Mouse (Mus musculus) embryo, embryonic 9.5 days (tissue): ENCODE measurements around the gene Hnrnpll.
A peak's percentile ranks its signal among the peaks of the same experiment; 100 is the strongest.
"Not testable (repeated sequence)": the region's sequence is repeated elsewhere in the genome, so short reads cannot be mapped to it uniquely, and the experiment has no call there.

ENCODE experiments used
- DNase-seq: peaks from one replicate; pipeline ENCODE4 v3.0.0-alpha.2; 2017; ENCODE audit errors: extremely low spot score

Gene Hnrnpll

GRCm38 (mm10) chr17:80059731-80060130 lies 2.4 kb downstream of the Hnrnpll start:
- DNase-seq: no peak

GRCm38 (mm10) chr17:80058501-80058900 lies 3.6 kb downstream of the Hnrnpll start:
- DNase-seq: no peak

- no peak for DNase-seq
Measured at GRCm38 (mm10) chr17:80053931-80054734, 8.0 kb downstream of the Hnrnpll start.

GRCm38 (mm10) chr17:80051682-80052081 lies 10.5 kb downstream of the Hnrnpll start:
- no peak for DNase-seq

- DNase-seq: not testable (repeated sequence)
Measured at GRCm38 (mm10) chr17:80049300-80049699, 12.8 kb downstream of the Hnrnpll start.

GRCm38 (mm10) chr17:80048230-80048629 lies 13.9 kb downstream of the Hnrnpll start:
- DNase-seq: peak; percentile 55

GRCm38 (mm10) chr17:80041739-80042138 lies 20.4 kb downstream of the Hnrnpll start:
- DNase-seq: no peak

GRCm38 (mm10) chr17:80028675-80029074 lies 33.5 kb downstream of the Hnrnpll start:
- DNase-seq: no peak

- DNase-seq: no peak
Measured at GRCm38 (mm10) chr17:80026189-80026936, 35.8 kb downstream of the Hnrnpll start.

GRCm38 (mm10) chr17:80022090-80022489 lies 40.0 kb downstream of the Hnrnpll start:
- DNase-seq: no peak

- DNase-seq: no peak
Measured at GRCm38 (mm10) chr17:80020495-80020894, 41.6 kb downstream of the Hnrnpll start.

- DNase-seq: peak; percentile 69
Measured at GRCm38 (mm10) chr17:80018976-80019541, 43.1 kb downstream of the Hnrnpll start.

GRCm38 (mm10) chr17:80018239-80018975 lies 43.7 kb downstream of the Hnrnpll start:
- DNase-seq: no peak

GRCm38 (mm10) chr17:80017389-80017788 lies 44.7 kb downstream of the Hnrnpll start:
- peak; percentile 55 for DNase-seq

GRCm38 (mm10) chr17:80016400-80016799 lies 45.7 kb downstream of the Hnrnpll start:
- DNase-seq: not testable (repeated sequence)

- DNase-seq: no peak
Measured at GRCm38 (mm10) chr17:80014361-80014809, 47.7 kb downstream of the Hnrnpll start.

- no peak for DNase-seq
Measured at GRCm38 (mm10) chr17:80009926-80010325, 52.2 kb downstream of the Hnrnpll start.

- DNase-seq: no peak
Measured at GRCm38 (mm10) chr17:80008847-80009246, 53.3 kb downstream of the Hnrnpll start.

GRCm38 (mm10) chr17:80004345-80005239 lies 57.5 kb downstream of the Hnrnpll start:
- DNase-seq: peak; percentile 61

- not testable (repeated sequence) for DNase-seq
Measured at GRCm38 (mm10) chr17:80003851-80004250, 58.3 kb downstream of the Hnrnpll start.

- DNase-seq: no peak
Measured at GRCm38 (mm10) chr17:80002385-80002852, 59.7 kb downstream of the Hnrnpll start.
